Mouse (Mus musculus) heart, embryonic 13.5 days (tissue): ENCODE results near the gene Acvrl1. TPM values are rescaled to one million over a fixed set of nuclear protein-coding genes. Genes with fewer than 3 reads are reported as not detected.
A peak's percentile ranks its signal among the peaks of the same experiment; 100 is the strongest.

Source experiments
- ATAC-seq: fragments of 200-750 bp; cut with Nextera tagmentation; 2 replicates; pipeline ENCODE4 v1.8.0; 2017; ENCODE audit warnings: moderate TSS enrichment; ENCODE audit not compliant: insufficient number of reproducible peaks, low FRiP score, low TSS enrichment; ENCODE audit errors: extremely low read depth
- H3K27ac ChIP-seq: fragments of 300-500 bp; sonication (generic); replicated peaks from 2 replicates; pipeline ENCODE4 v1.5.1; 2015; ENCODE audit warnings: moderate library complexity, mild to moderate bottlenecking, inconsistent platforms
- H3K27me3 ChIP-seq: fragments of 300-500 bp; sonication (generic); replicated peaks from 2 replicates; pipeline ENCODE4 v1.6.1; 2015; ENCODE audit warnings: mild to moderate bottlenecking, inconsistent platforms
- H3K36me3 ChIP-seq: fragments of 300-500 bp; sonication (generic); 2 replicates; pipeline ENCODE4 v1.6.1; 2015; ENCODE audit warnings: mild to moderate bottlenecking, inconsistent platforms
- H3K4me1 ChIP-seq: fragments of 300-500 bp; sonication (generic); 2 replicates; pipeline ENCODE4 v1.6.1; 2015; ENCODE audit warnings: inconsistent platforms
- H3K4me2 ChIP-seq: fragments of 300-500 bp; sonication (generic); 2 replicates; pipeline ENCODE4 v1.6.1; 2015; ENCODE audit warnings: inconsistent platforms, mild to moderate bottlenecking, moderate library complexity
- H3K4me3 ChIP-seq: fragments of 300-500 bp; sonication (generic); 2 replicates; pipeline ENCODE4 v1.5.1; 2015; ENCODE audit warnings: moderate library complexity, mild to moderate bottlenecking, inconsistent platforms
- H3K9ac ChIP-seq: fragments of 300-500 bp; sonication (generic); 2 replicates; pipeline ENCODE4 v1.6.1; 2015; ENCODE audit warnings: inconsistent platforms, mild to moderate bottlenecking, moderate library complexity
- H3K9me3 ChIP-seq: fragments of 300-500 bp; sonication (generic); 2 replicates; pipeline ENCODE4 v1.6.1; 2016; ENCODE audit warnings: inconsistent platforms
- WGBS: fragments of 180-500 bp; shearing (Covaris S2); methylation state at CpG from one replicate; pipeline ENCODE4 v1.1.7; 2015; ENCODE audit warnings: mixed read lengths; 5-methylcytosine and 5-hydroxymethylcytosine counted together
- polyA plus RNA-seq: library from polyadenylated mRNA; unstranded; fragments of >200 nt; fragmentation: Nextera tagmentation; extraction: Ambion mirVana; gene quantifications from 2 replicates; pipeline ENCODE4 v1.2.1, GENCODE M21; 2015

Gene Acvrl1
- polyA plus RNA-seq = 7.0 and 7.4 TPM in 2 replicates

DNA sequence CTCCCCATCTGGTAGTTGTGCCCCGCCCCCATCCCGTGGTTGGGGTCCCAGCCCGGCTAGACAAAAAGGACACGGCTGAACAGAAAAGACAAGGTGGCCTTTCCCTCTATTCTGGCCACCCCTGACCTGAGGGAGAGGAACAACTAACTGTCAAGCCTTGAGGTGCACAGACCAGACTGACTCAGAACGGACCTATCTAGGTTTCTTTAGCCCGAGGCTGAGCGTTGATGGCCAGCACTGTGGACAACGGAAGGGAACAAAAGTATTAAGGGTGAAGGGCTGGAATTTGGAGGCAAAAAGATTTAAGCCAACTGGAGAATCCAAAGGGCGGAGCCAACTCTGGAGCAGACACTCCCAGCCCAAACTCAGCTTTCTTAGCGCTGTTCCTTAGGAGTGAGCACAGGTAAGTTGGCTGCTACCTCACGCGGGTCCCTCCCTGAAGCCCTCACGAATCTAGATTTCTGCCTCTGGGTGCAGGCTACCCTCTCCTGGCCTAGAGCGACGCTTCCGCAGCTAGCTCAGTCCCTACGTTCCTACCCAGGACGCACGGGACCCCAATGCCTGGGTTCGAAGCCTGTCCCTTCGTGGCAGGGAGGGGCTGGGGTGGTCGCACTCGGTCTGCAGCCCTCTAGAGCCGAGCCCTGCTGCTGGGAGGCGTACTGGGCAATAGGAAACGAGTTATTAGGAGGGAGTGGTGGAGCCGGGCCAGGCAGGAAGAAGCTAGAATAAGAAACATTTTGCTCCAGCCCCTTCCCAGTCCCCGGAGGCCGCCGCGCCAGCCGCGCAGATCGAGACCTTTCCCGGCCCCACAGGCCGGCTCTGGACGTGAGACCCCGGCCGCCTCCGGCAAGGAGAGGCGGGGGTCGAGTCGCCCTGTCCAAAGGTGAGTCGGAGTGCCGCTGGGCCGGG, at the start of gene Acvrl1:
Gene Acvrl1 (plus strand): TSS at position 342 of the 909 bp plus-strand sequence.
- WGBS = 4% methylated on average over 46 of the region's 46 CpGs
- peaks cover 3% of the 10 kb centered on the region; the same call in 1 of the 2 replicates for H3K9me3 ChIP-seq
- no peaks in the 10 kb centered on the region for H3K36me3 ChIP-seq
- H3K9ac ChIP-seq = peak within 1 kb of the TSS; percentile 82
- peaks cover 74% of the 10 kb centered on the region for H3K27me3 ChIP-seq
- peak within 1 kb of the TSS; percentile 29; the same call in 1 of the 2 replicates for H3K27ac ChIP-seq
- H3K4me2 ChIP-seq = peak within 1 kb of the TSS; percentile 85
- ATAC-seq = no peak
- peak within 1 kb of the TSS; percentile 57 for H3K4me3 ChIP-seq
- H3K4me1 ChIP-seq = peaks cover 56% of the 10 kb centered on the region

DNA sequence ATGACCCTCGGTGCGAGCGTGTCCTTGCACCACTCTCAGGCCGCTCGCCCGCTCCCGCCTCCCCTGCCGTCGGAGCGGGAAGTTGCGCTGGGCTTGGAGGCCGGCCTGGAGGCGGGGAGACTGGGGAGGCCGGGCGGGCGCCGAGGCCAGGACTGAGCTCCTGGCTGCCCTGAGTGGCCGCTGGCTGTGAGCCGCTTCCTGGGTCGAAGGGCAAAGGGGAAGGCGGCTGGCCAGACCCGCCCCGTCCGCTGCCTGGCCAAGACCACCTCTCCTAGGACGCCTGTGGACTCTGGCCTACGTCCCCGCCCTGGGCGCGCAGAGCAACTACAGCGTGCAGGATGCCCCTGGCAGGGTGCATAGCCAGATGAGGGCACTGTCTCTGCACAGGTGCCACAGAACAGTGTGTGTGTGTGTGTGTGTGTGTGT, 49.6 kb upstream of the Acvrl1 start:
- Histone ChIP-seq H3K4me2 (peak overlapping the region; percentile 85), H3K36me3 (no peaks in the 10 kb centered on the region), H3K9ac (peak overlapping the region; percentile 91), H3K4me1 (peaks cover 44% of the 10 kb centered on the region), H3K27me3 (peaks cover 46% of the 10 kb centered on the region), H3K27ac (peak overlapping the region; percentile 80), H3K4me3 (peak overlapping the region; percentile 76), H3K9me3 (no peaks in the 10 kb centered on the region)
- peak; percentile 52; the same call in 1 of the 2 replicates for ATAC-seq
- under 1% methylated on average over 30 of the region's 30 CpGs for whole genome bisulfite sequencing

DNA sequence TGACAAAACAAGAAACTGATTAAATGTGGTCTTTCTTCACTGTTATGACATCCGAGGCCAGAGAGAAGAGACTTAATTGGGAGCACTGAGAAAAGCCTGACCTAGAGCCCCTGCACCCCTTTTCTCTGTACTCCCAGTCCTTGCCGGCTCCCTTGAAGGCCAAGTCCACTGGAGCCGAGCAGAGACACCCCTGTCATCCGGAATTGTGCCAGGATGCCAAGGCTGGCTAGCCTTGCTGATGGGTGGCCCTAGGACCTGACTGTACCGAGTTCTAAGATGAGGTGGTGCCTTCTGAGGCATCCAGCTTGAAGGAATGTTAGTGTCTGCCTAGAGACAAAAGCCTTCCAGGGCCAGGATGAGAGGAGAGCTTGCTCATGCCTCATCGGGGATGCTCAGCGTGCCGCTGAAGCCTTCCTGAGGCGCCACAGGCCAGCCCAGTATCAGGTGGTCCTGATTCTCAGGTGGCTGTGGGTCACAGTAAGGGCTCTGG, 48.2 kb upstream of the Acvrl1 start:
- Histone ChIP-seq H3K27me3 (peaks cover 43% of the 10 kb centered on the region), H3K9ac (no peak overlapping the region), H3K36me3 (no peaks in the 10 kb centered on the region), H3K4me3 (no peak overlapping the region), H3K9me3 (no peaks in the 10 kb centered on the region), H3K4me2 (no peak overlapping the region), H3K27ac (no peak overlapping the region), H3K4me1 (peaks cover 43% of the 10 kb centered on the region)
- no peak for ATAC-seq
- WGBS = 82% methylated on average over 9 of the region's 9 CpGs

DNA sequence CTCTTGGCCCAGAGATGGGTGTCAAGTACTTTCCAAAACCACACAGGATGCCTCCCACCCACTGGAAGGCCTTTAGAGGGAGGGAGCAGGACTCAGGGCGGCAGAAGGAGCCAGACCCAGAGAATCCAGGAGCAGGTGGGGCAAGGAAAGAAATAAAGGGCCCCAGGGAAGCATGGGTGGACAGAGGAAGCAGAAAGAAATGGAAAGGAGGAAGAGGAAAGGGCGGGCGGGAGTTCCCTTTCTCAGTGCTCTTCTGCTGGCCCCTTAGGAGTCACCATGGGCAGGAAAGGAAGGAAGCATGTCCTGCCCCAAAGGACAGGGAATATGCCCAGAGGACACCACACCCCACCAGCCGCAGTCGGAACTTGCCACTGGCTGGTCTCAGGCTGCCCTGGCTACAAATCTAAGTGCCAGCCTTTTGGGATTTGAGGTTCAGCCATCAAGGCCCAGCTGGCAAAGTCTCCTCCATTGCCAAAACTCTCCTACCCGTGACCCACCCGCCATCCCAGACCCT, 47.2 kb upstream of the Acvrl1 start:
- WGBS = 76% methylated on average over 7 of the region's 7 CpGs
- ATAC-seq = no peak

GRCm38 (mm10) chr15:101082236-101082635, 46.1 kb upstream of the Acvrl1 start:
- WGBS = 50% methylated on average over 4 of the region's 4 CpGs
- Histone ChIP-seq H3K9me3 (no peaks in the 10 kb centered on the region), H3K27me3 (peaks cover 23% of the 10 kb centered on the region), H3K4me1 (peaks cover 22% of the 10 kb centered on the region), H3K36me3 (no peaks in the 10 kb centered on the region), H3K9ac (no peak overlapping the region), H3K4me2 (no peak overlapping the region), H3K4me3 (no peak overlapping the region), H3K27ac (no peak overlapping the region)
- no peak for ATAC-seq

More for the DNA sequence above, 47.2 kb upstream of the Acvrl1 start:
- no peak overlapping the region for H3K9ac ChIP-seq
- H3K27me3 ChIP-seq = peaks cover 33% of the 10 kb centered on the region
- H3K36me3 ChIP-seq = no peaks in the 10 kb centered on the region
- no peak overlapping the region for H3K4me3 ChIP-seq
- no peaks in the 10 kb centered on the region for H3K9me3 ChIP-seq
- H3K27ac ChIP-seq = no peak overlapping the region
- H3K4me1 ChIP-seq = peaks cover 33% of the 10 kb centered on the region
- H3K4me2 ChIP-seq = no peak overlapping the region

DNA sequence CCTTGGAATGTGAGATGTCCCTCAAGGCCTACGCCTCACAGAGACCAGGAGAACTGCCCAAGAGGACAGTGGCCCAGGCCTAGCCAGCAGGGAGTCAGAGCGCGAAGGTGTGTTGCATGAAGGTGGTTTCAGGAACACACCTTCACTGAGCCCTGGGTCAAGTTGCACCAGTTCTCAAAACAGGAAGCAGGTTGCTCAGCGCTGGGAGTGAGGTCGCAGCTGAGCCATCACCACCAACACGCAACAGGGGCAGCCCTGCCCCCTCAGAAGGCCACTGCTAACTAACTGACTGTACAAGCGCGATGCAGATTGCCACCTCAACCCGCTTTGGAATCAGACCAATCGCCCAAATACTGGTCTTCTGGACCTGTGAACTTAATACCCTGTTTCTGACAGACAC, 43.8 kb upstream of the Acvrl1 start:
- H3K4me1 ChIP-seq = peaks cover 4% of the 10 kb centered on the region; the same call in 1 of the 2 replicates
- peaks cover 13% of the 10 kb centered on the region; the same call in 1 of the 2 replicates for H3K27me3 ChIP-seq
- no peaks in the 10 kb centered on the region for H3K9me3 ChIP-seq
- no peak overlapping the region for H3K4me3 ChIP-seq
- no peak overlapping the region for H3K27ac ChIP-seq
- WGBS = 60% methylated on average over 10 of the region's 10 CpGs
- ATAC-seq = no peak
- no peaks in the 10 kb centered on the region for H3K36me3 ChIP-seq
- H3K4me2 ChIP-seq = no peak overlapping the region
- no peak overlapping the region for H3K9ac ChIP-seq

- no peak overlapping the region for H3K9ac ChIP-seq
- H3K27ac ChIP-seq = no peak overlapping the region
- WGBS = 73% methylated on average over 9 of the region's 9 CpGs
- H3K9me3 ChIP-seq = no peaks in the 10 kb centered on the region
- H3K36me3 ChIP-seq = no peaks in the 10 kb centered on the region
- H3K4me1 ChIP-seq = no peaks in the 10 kb centered on the region; the same call in 1 of the 2 replicates
- ATAC-seq = no peak
- H3K4me3 ChIP-seq = no peak overlapping the region
- H3K4me2 ChIP-seq = no peak overlapping the region
- H3K27me3 ChIP-seq = 0 out of 2 replicates have a peak, but pooled peaks cover 4% of the 10 kb centered on the region
Observed at GRCm38 (mm10) chr15:101086451-101086850, 41.9 kb upstream of the Acvrl1 start.

DNA sequence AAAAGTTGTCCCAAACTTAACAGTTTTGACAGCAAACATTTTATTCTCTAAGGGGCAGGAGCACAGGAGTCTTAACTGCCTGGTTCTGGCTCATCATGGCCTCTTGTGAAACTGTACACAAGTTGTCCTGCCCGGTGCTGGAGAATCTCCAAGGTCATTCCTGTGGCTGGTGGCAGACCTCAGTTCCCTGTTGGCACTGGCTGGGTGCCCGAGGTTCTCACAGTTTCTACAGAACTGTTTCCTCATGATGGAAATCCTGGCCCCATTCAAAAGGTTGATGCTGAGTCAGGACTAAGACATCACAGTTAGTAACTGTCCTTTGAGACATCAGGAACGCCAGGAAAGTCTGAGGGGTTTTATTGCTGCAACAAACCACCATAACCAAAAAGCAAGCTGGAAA, 41.4 kb upstream of the Acvrl1 start:
- Histone ChIP-seq H3K4me3 (no peak overlapping the region), H3K27me3 (peaks cover 7% of the 10 kb centered on the region), H3K9me3 (no peaks in the 10 kb centered on the region), H3K4me2 (no peak overlapping the region), H3K36me3 (no peaks in the 10 kb centered on the region), H3K9ac (no peak overlapping the region), H3K4me1 (no peaks in the 10 kb centered on the region; the same call in 1 of the 2 replicates), H3K27ac (no peak overlapping the region)
- WGBS = 66% methylated on average over 3 of the region's 3 CpGs
- no peak for ATAC-seq

DNA sequence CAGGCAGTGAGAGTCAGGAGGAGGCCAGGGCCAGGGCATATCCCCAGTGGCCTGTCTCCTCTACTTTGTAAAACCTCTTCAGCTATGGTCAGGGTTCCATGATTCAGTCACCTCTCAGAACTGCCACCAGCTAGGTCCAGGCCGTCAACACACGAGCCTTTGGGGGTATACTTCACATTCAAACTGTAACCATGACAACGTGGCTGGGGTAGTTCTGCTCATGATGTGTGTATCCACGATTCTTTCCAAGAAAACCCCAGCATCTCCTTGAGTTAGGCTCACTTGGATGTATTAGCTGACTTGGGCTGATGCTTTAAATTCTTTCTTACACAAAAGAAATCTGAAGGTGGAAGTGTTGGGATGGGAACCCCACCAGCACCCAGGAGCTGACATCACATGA, 40.0 kb upstream of the Acvrl1 start:
- Histone ChIP-seq H3K9ac (no peak overlapping the region), H3K4me2 (no peak overlapping the region), H3K4me3 (no peak overlapping the region), H3K4me1 (peaks cover 10% of the 10 kb centered on the region; the same call in 1 of the 2 replicates), H3K27me3 (peaks cover 19% of the 10 kb centered on the region), H3K9me3 (no peaks in the 10 kb centered on the region), H3K36me3 (no peaks in the 10 kb centered on the region), H3K27ac (no peak overlapping the region)
- WGBS = 62% methylated on average over 4 of the region's 4 CpGs
- no peak for ATAC-seq

GRCm38 (mm10) chr15:101091551-101091950, 36.8 kb upstream of the Acvrl1 start:
- no peak for ATAC-seq
- Histone ChIP-seq H3K36me3 (no peaks in the 10 kb centered on the region), H3K4me3 (no peak overlapping the region), H3K27me3 (peaks cover 27% of the 10 kb centered on the region), H3K27ac (no peak overlapping the region), H3K9ac (no peak overlapping the region), H3K4me2 (no peak overlapping the region), H3K9me3 (no peaks in the 10 kb centered on the region), H3K4me1 (peaks cover 20% of the 10 kb centered on the region)
- WGBS = 81% methylated on average over 8 of the region's 8 CpGs

- peak overlapping the region; percentile 2; the same call in 1 of the 2 replicates for H3K4me3 ChIP-seq
- peaks cover 20% of the 10 kb centered on the region for H3K4me1 ChIP-seq
- H3K27me3 ChIP-seq = peaks cover 32% of the 10 kb centered on the region
- peak overlapping the region; percentile 13; the same call in 1 of the 2 replicates for H3K4me2 ChIP-seq
- H3K9me3 ChIP-seq = no peaks in the 10 kb centered on the region
- H3K27ac ChIP-seq = no peak overlapping the region
- no peak for ATAC-seq
- H3K9ac ChIP-seq = no peak overlapping the region
- WGBS = 42% methylated on average over 14 of the region's 14 CpGs
- H3K36me3 ChIP-seq = no peaks in the 10 kb centered on the region
Observed at GRCm38 (mm10) chr15:101092121-101092828, 36.0 kb upstream of the Acvrl1 start.
